Mouse (Mus musculus): ENCODE data around the gene Msh4. TPM values are rescaled to one million over a fixed set of nuclear protein-coding genes. Genes with fewer than 3 reads are reported as not detected.

Msh4 gene
- polyA plus RNA-seq, 2 experiments: 0.11 TPM; not detected in 1

GRCm38 (mm10) chr3:153858350-153859001 is 47.5 kb downstream of the Msh4 start:
- H3K27me3 ChIP-seq (ENCODE audit: control insufficient read depth, insufficient read depth, low read length): no peaks in the 10 kb centered on the region
- H3K36me3 ChIP-seq (ENCODE audit: control insufficient read depth, insufficient read depth, low read length): no peaks in the 10 kb centered on the region
- H3K9ac ChIP-seq (ENCODE audit: low read depth, low read length, severe bottlenecking): no peak overlapping the region
- H3K4me1 ChIP-seq (ENCODE audit: control insufficient read depth, insufficient read depth, low read length): no peaks in the 10 kb centered on the region
- H3K4me2 ChIP-seq (replicated peaks; ENCODE audit: low read depth, low read length, severe bottlenecking): no peak overlapping the region
- no peak overlapping the region for H3K27ac ChIP-seq (replicated peaks; ENCODE audit: low read depth, low read length)
- DNase-seq (ENCODE audit: low spot score) (no peak), ATAC-seq (ENCODE audit: low FRiP score, low read depth) (no peak)
- no peak overlapping the region for H3K4me3 ChIP-seq (replicated peaks; ENCODE audit: low read length)
- WGBS: 81% methylated on average over 10 of the region's 10 CpGs
- no peaks in the 10 kb centered on the region for H3K9me3 ChIP-seq (ENCODE audit: control insufficient read depth, low read length)
- no peak for TF ChIP-seq POLR2A (IDR thresholded peaks at IDR 0.05; ENCODE audit: borderline replicate concordance, extremely low read depth, insufficient read depth, insufficient read length)

- no peak overlapping the region for H3K4me3 ChIP-seq (replicated peaks; ENCODE audit: low read length)
- no peak for TF ChIP-seq POLR2A (IDR thresholded peaks at IDR 0.05; ENCODE audit: borderline replicate concordance, extremely low read depth, insufficient read depth, insufficient read length)
- H3K4me2 ChIP-seq (replicated peaks; ENCODE audit: low read depth, low read length, severe bottlenecking): no peak overlapping the region
- no peaks in the 10 kb centered on the region for H3K4me1 ChIP-seq (ENCODE audit: control insufficient read depth, insufficient read depth, low read length)
- no peak overlapping the region for H3K27ac ChIP-seq (replicated peaks; ENCODE audit: low read depth, low read length)
- ATAC-seq (ENCODE audit: low FRiP score, low read depth): no peak
- DNase-seq (ENCODE audit: low spot score): no peak
- no peaks in the 10 kb centered on the region for H3K9me3 ChIP-seq (ENCODE audit: control insufficient read depth, low read length)
- no peaks in the 10 kb centered on the region for H3K36me3 ChIP-seq (ENCODE audit: control insufficient read depth, insufficient read depth, low read length)
- H3K9ac ChIP-seq (ENCODE audit: low read depth, low read length, severe bottlenecking): no peak overlapping the region
- no peaks in the 10 kb centered on the region for H3K27me3 ChIP-seq (ENCODE audit: control insufficient read depth, insufficient read depth, low read length)
- WGBS: 69% methylated on average over 8 of the region's 8 CpGs
Observed at GRCm38 (mm10) chr3:153852266-153852665, 53.7 kb downstream of the Msh4 start.

- DNase-seq (ENCODE audit: low spot score): no peak
- no peaks in the 10 kb centered on the region for H3K27me3 ChIP-seq (ENCODE audit: control insufficient read depth, insufficient read depth, low read length)
- no peak overlapping the region for H3K27ac ChIP-seq (replicated peaks; ENCODE audit: low read depth, low read length)
- no peaks in the 10 kb centered on the region for H3K4me1 ChIP-seq (ENCODE audit: control insufficient read depth, insufficient read depth, low read length)
- no peaks in the 10 kb centered on the region for H3K36me3 ChIP-seq (ENCODE audit: control insufficient read depth, insufficient read depth, low read length)
- H3K9ac ChIP-seq (ENCODE audit: low read depth, low read length, severe bottlenecking): no peak overlapping the region
- ATAC-seq (ENCODE audit: low FRiP score, low read depth): no peak
- 89% methylated on average over 7 of the region's 7 CpGs for WGBS
- no peak overlapping the region for H3K4me2 ChIP-seq (replicated peaks; ENCODE audit: low read depth, low read length, severe bottlenecking)
- no peak for TF ChIP-seq POLR2A (IDR thresholded peaks at IDR 0.05; ENCODE audit: borderline replicate concordance, extremely low read depth, insufficient read depth, insufficient read length)
- no peaks in the 10 kb centered on the region for H3K9me3 ChIP-seq (ENCODE audit: control insufficient read depth, low read length)
- no peak overlapping the region for H3K4me3 ChIP-seq (replicated peaks; ENCODE audit: low read length)
Observed at GRCm38 (mm10) chr3:153850759-153851158, 55.2 kb downstream of the Msh4 start.

GRCm38 (mm10) chr3:153849368-153850015 is 56.4 kb downstream of the Msh4 start:
- Histone ChIP-seq H3K27me3 (ENCODE audit: control insufficient read depth, insufficient read depth, low read length) (no peaks in the 10 kb centered on the region), H3K9ac (ENCODE audit: low read depth, low read length, severe bottlenecking) (no peak overlapping the region), H3K27ac (replicated peaks; ENCODE audit: low read depth, low read length) (no peak overlapping the region), H3K36me3 (ENCODE audit: control insufficient read depth, insufficient read depth, low read length) (no peaks in the 10 kb centered on the region), H3K4me3 (replicated peaks; ENCODE audit: low read length) (no peak overlapping the region), H3K9me3 (ENCODE audit: control insufficient read depth, low read length) (no peaks in the 10 kb centered on the region), H3K4me1 (ENCODE audit: control insufficient read depth, insufficient read depth, low read length) (no peaks in the 10 kb centered on the region), H3K4me2 (replicated peaks; ENCODE audit: low read depth, low read length, severe bottlenecking) (no peak overlapping the region)
- TF ChIP-seq POLR2A (IDR thresholded peaks at IDR 0.05; ENCODE audit: borderline replicate concordance, extremely low read depth, insufficient read depth, insufficient read length): no peak
- ATAC-seq (ENCODE audit: low FRiP score, low read depth): no peak
- WGBS: 8% methylated on average over 5 of the region's 5 CpGs
- peak; percentile 38 for DNase-seq (ENCODE audit: low spot score)

- DNase-seq (ENCODE audit: low spot score) (no peak), ATAC-seq (ENCODE audit: low FRiP score, low read depth) (no peak)
- no peak overlapping the region for H3K4me3 ChIP-seq (replicated peaks; ENCODE audit: low read length)
- H3K36me3 ChIP-seq (ENCODE audit: control insufficient read depth, insufficient read depth, low read length): no peaks in the 10 kb centered on the region
- no peaks in the 10 kb centered on the region for H3K4me1 ChIP-seq (ENCODE audit: control insufficient read depth, insufficient read depth, low read length)
- no peak overlapping the region for H3K27ac ChIP-seq (replicated peaks; ENCODE audit: low read depth, low read length)
- no peak overlapping the region for H3K9ac ChIP-seq (ENCODE audit: low read depth, low read length, severe bottlenecking)
- H3K9me3 ChIP-seq (ENCODE audit: control insufficient read depth, low read length): no peaks in the 10 kb centered on the region
- H3K27me3 ChIP-seq (ENCODE audit: control insufficient read depth, insufficient read depth, low read length): no peaks in the 10 kb centered on the region
- H3K4me2 ChIP-seq (replicated peaks; ENCODE audit: low read depth, low read length, severe bottlenecking): no peak overlapping the region
- WGBS: 73% methylated on average over 7 of the region's 7 CpGs
- no peak for TF ChIP-seq POLR2A (IDR thresholded peaks at IDR 0.05; ENCODE audit: borderline replicate concordance, extremely low read depth, insufficient read depth, insufficient read length)
Observed at GRCm38 (mm10) chr3:153847207-153847733, 58.7 kb downstream of the Msh4 start.
